Mouse (Mus musculus) kidney, adult 2 months (tissue): Measurements from ENCODE around the gene Fbxo6.

Experiments
- CTCF ChIP-seq: fragments of 200-500 bp; conservative IDR thresholded peaks from 2 replicates; pipeline ENCODE4 v1.5.1; 2011; ENCODE audit warnings: low read depth, mild to moderate bottlenecking, control low read depth, low read length, moderate library complexity, mixed read lengths; ENCODE audit not compliant: insufficient read depth, insufficient read length
- POLR2A ChIP-seq: fragments of 200-500 bp; IDR thresholded peaks from one replicate; pipeline ENCODE4 v1.6.1; 2011; ENCODE audit warnings: low read depth, low read length, control low read depth

- TF ChIP-seq CTCF (no peak), POLR2A (no peak)
These were observed 39.4 kb downstream of the Fbxo6 start for GRCm38 (mm10) chr4:148112519-148112918.
